15 mouse cellular contexts compared by ENCODE assay signal in the genomic region with DNA sequence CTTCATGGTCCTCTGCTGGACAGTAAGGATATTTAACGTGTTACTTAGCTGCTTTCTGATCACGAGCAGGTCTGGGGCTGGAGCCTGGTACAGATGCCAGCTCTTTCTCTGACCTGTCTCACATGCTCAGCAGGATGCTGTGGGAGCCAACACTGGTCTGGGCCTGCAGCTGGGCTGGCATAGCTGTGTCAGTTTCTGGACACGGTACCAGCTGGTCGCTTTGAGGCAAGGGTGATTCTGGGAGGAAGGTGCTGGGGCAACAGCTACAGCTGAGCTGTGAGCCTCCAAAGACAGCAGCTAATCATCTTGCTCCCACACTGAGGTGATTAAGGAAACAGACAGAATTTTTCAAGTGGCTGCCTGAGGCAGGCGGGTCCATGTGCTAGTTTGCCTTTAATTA. TPM values are rescaled to one million over a fixed set of nuclear protein-coding genes. Genes with fewer than 3 reads are reported as not detected.
DNase-seq lines count a peak whose midpoint lies in the region; ATAC-seq and TF ChIP-seq lines count a peak whose summit lies in the region.
"Had no signal": no experiment of that assay in that cellular context is flagged by ENCODE, and none has a peak within 500 bp of the region (broad histone marks: within the 10 kb centered on the region; RNA-seq: fewer than 3 reads in every experiment).

No protein-coding gene starts in this region.

- H3K9ac ChIP-seq in midbrain, embryonic 13.5 days (replicated peaks) = 0 out of 2 replicates have a peak overlapping the region, but pooled peaks have one; percentile 5
- H3K9ac ChIP-seq in hindbrain, embryonic 13.5 days = peak overlapping the region; percentile 43; the same call in 1 of the 2 replicates
- H3K9ac ChIP-seq in midbrain, postnatal 0 days (replicated peaks; ENCODE audit: low read length, poor library complexity, severe bottlenecking) = no peak overlapping the region
- no peak overlapping the region for H3K9ac ChIP-seq in liver, embryonic 11.5 days (ENCODE audit: low read depth, low read length)
- H3K9ac ChIP-seq: heart, embryonic 15.5 days; liver, embryonic 14.5 days; stomach, embryonic 15.5 days had no signal

- peak; percentile 71 for ATAC-seq in midbrain, embryonic 13.5 days
- no peak for ATAC-seq in hindbrain, embryonic 13.5 days (ENCODE audit: low FRiP score)
- 0 out of 2 replicates have a peak, but pooled peaks have one; percentile 23 for ATAC-seq in midbrain, postnatal 0 days (ENCODE audit: low FRiP score)
- ATAC-seq in liver, embryonic 11.5 days (replicated peaks; ENCODE audit: low FRiP score) = no peak

- WGBS in midbrain, embryonic 13.5 days = 70% methylated on average over 5 of the region's 5 CpGs
- 89% methylated on average over 5 of the region's 5 CpGs for WGBS in midbrain, embryonic 10.5 days
- WGBS in hindbrain, embryonic 13.5 days = 58% methylated on average over 5 of the region's 5 CpGs
- WGBS in midbrain, postnatal 0 days = 57% methylated on average over 5 of the region's 5 CpGs
- WGBS in liver, embryonic 11.5 days = 65% methylated on average over 5 of the region's 5 CpGs

- peak; percentile 17 to 18 for DNase-seq in cerebellum, postnatal 14 days
- DNase-seq in cerebellum, postnatal 36 days = no peak
- DNase-seq in midbrain, embryonic 10.5 days (ENCODE audit: low spot score) = no peak
- DNase-seq in midbrain, postnatal 0 days (ENCODE audit: low spot score) = peak; percentile 26
- no peak for DNase-seq in ovary, postnatal 10 days (ENCODE audit: low spot score)
- no peak for DNase-seq in liver, embryonic 11.5 days (ENCODE audit: low spot score)
- DNase-seq: gastrocnemius, postnatal 10 days; kidney, postnatal 4 days; thymus, postnatal 14 days had no signal

- no peaks in the 10 kb centered on the region for H3K9me3 ChIP-seq in midbrain, embryonic 13.5 days
- H3K9me3 ChIP-seq in midbrain, embryonic 10.5 days (replicated peaks) = no peaks in the 10 kb centered on the region
- no peaks in the 10 kb centered on the region for H3K9me3 ChIP-seq in hindbrain, embryonic 13.5 days
- H3K9me3 ChIP-seq in midbrain, postnatal 0 days (ENCODE audit: low read length) = no peaks in the 10 kb centered on the region
- H3K9me3 ChIP-seq in liver, embryonic 11.5 days (ENCODE audit: control insufficient read depth, low read length) = no peaks in the 10 kb centered on the region
- H3K9me3 ChIP-seq: G1E; heart, embryonic 15.5 days; stomach, embryonic 15.5 days had no signal

- no peak overlapping the region for H3K4me2 ChIP-seq in midbrain, embryonic 13.5 days (replicated peaks)
- H3K4me2 ChIP-seq in hindbrain, embryonic 13.5 days = no peak overlapping the region
- no peak overlapping the region for H3K4me2 ChIP-seq in midbrain, postnatal 0 days (ENCODE audit: low read depth, low read length, poor library complexity, severe bottlenecking)
- H3K4me2 ChIP-seq in liver, embryonic 11.5 days = no peak overlapping the region
- H3K4me2 ChIP-seq: heart, embryonic 15.5 days; stomach, embryonic 15.5 days had no signal

- peak overlapping the region; percentile 57 for H3K27ac ChIP-seq in midbrain, embryonic 13.5 days
- no peak overlapping the region for H3K27ac ChIP-seq in midbrain, embryonic 10.5 days (replicated peaks)
- peak overlapping the region; percentile 71 for H3K27ac ChIP-seq in hindbrain, embryonic 13.5 days
- H3K27ac ChIP-seq in midbrain, postnatal 0 days (ENCODE audit: low read depth, low read length) = no peak overlapping the region
- H3K27ac ChIP-seq in liver, embryonic 11.5 days (ENCODE audit: low read depth, low read length) = no peak overlapping the region
- H3K27ac ChIP-seq: heart, embryonic 15.5 days; liver, embryonic 14.5 days; stomach, embryonic 15.5 days had no signal

- peak; percentile 9; the same call in 1 of the 2 replicates for TF ChIP-seq CTCF in midbrain, postnatal 0 days (IDR thresholded peaks at IDR 0.05)

- H3K4me3 ChIP-seq in midbrain, embryonic 13.5 days (replicated peaks) = no peak overlapping the region
- no peak overlapping the region for H3K4me3 ChIP-seq in midbrain, embryonic 10.5 days
- H3K4me3 ChIP-seq in hindbrain, embryonic 13.5 days = no peak overlapping the region
- H3K4me3 ChIP-seq in midbrain, postnatal 0 days (ENCODE audit: low read depth, low read length) = no peak overlapping the region
- H3K4me3 ChIP-seq in liver, embryonic 11.5 days (ENCODE audit: low read depth, low read length) = no peak overlapping the region
- H3K4me3 ChIP-seq: heart, embryonic 15.5 days; stomach, embryonic 15.5 days had no signal

- H3K27me3 ChIP-seq in midbrain, embryonic 13.5 days = no peaks in the 10 kb centered on the region
- no peaks in the 10 kb centered on the region for H3K27me3 ChIP-seq in midbrain, embryonic 10.5 days (ENCODE audit: low read depth, poor library complexity, severe bottlenecking)
- H3K27me3 ChIP-seq in hindbrain, embryonic 13.5 days = no peaks in the 10 kb centered on the region
- H3K27me3 ChIP-seq in midbrain, postnatal 0 days (ENCODE audit: insufficient read depth, low read length) = no peaks in the 10 kb centered on the region
- no peaks in the 10 kb centered on the region for H3K27me3 ChIP-seq in liver, embryonic 11.5 days (replicated peaks; ENCODE audit: control insufficient read depth, insufficient read depth, low read length)
- H3K27me3 ChIP-seq: heart, embryonic 15.5 days; stomach, embryonic 15.5 days had no signal

- no peaks in the 10 kb centered on the region for H3K36me3 ChIP-seq in midbrain, embryonic 13.5 days
- no peaks in the 10 kb centered on the region for H3K36me3 ChIP-seq in midbrain, embryonic 10.5 days
- H3K36me3 ChIP-seq in hindbrain, embryonic 13.5 days = no peaks in the 10 kb centered on the region
- no peaks in the 10 kb centered on the region for H3K36me3 ChIP-seq in midbrain, postnatal 0 days (ENCODE audit: insufficient read depth, low read length)
- H3K36me3 ChIP-seq in liver, embryonic 11.5 days (ENCODE audit: control insufficient read depth, insufficient read depth, low read length) = no peaks in the 10 kb centered on the region
- H3K36me3 ChIP-seq: G1E; heart, embryonic 15.5 days; stomach, embryonic 15.5 days had no signal

- peaks cover 16% of the 10 kb centered on the region for H3K4me1 ChIP-seq in midbrain, embryonic 13.5 days (replicated peaks)
- H3K4me1 ChIP-seq in midbrain, embryonic 10.5 days = 0 out of 2 replicates have a peak, but pooled peaks cover 10% of the 10 kb centered on the region
- H3K4me1 ChIP-seq in hindbrain, embryonic 13.5 days (replicated peaks) = peaks cover 20% of the 10 kb centered on the region
- H3K4me1 ChIP-seq in midbrain, postnatal 0 days (ENCODE audit: insufficient read depth, low read length) = no peaks in the 10 kb centered on the region; the same call in 1 of the 2 replicates
- no peaks in the 10 kb centered on the region for H3K4me1 ChIP-seq in liver, embryonic 11.5 days (replicated peaks; ENCODE audit: control insufficient read depth, insufficient read depth, low read length)
- H3K4me1 ChIP-seq: heart, embryonic 15.5 days; stomach, embryonic 15.5 days had no signal

RNA-seq across cellular contexts. Expression of a gene that starts 46.1 kb away (rescaled TPM):
- polyA plus RNA-seq in midbrain, embryonic 13.5 days (2015; fragmentation: Nextera tagmentation; extraction: Ambion mirVana) = 8.2 and 9.6 TPM in 2 replicates
- polyA plus RNA-seq in midbrain, embryonic 10.5 days (2016; fragmentation: Nextera tagmentation; extraction: Ambion mirVana) = 2.0 and 3.0 TPM in 2 replicates
- 9.4 and 9.6 TPM in 2 replicates for polyA plus RNA-seq in hindbrain, embryonic 13.5 days (2015; fragmentation: Nextera tagmentation; extraction: Ambion mirVana)
- total RNA-seq in midbrain, postnatal 0 days (2014; rRNA removed) = 47.4 and 61.3 TPM in 2 replicates
- polyA plus RNA-seq in midbrain, postnatal 0 days (2015; fragmentation: Nextera tagmentation; extraction: Ambion mirVana) = 31.6 and 34.9 TPM in 2 replicates
- polyA plus RNA-seq in liver, embryonic 11.5 days (2014; fragmentation: Nextera tagmentation; extraction: Ambion mirVana) = 0.61 and 1.2 TPM in 2 replicates
- total RNA-seq: G1E had no signal
- polyA plus RNA-seq: G1E had no signal

Comparison
In these comparisons a context has a peak if more than half of its experiments do, and no peak if none do; other contexts are left out.
1. DNase-seq: peak in cerebellum, postnatal 14 days (2 of 2) and midbrain, postnatal 0 days (single experiment); none in cerebellum, postnatal 36 days (0 of 2), midbrain, embryonic 10.5 days (single experiment), ovary, postnatal 10 days (single experiment) and liver, embryonic 11.5 days (single experiment).
2. H3K27ac ChIP-seq: peak in midbrain, embryonic 13.5 days (single experiment) and hindbrain, embryonic 13.5 days (single experiment); none in midbrain, embryonic 10.5 days (single experiment), midbrain, postnatal 0 days (single experiment) and liver, embryonic 11.5 days (single experiment).
3. H3K9ac ChIP-seq: peak in midbrain, embryonic 13.5 days (single experiment) and hindbrain, embryonic 13.5 days (single experiment); none in midbrain, postnatal 0 days (single experiment) and liver, embryonic 11.5 days (single experiment).
4. ATAC-seq: peak in midbrain, embryonic 13.5 days (single experiment) and midbrain, postnatal 0 days (single experiment); none in hindbrain, embryonic 13.5 days (single experiment) and liver, embryonic 11.5 days (single experiment).